Mouse (Mus musculus) adipocyte (in vitro differentiated cells): ENCODE results near the gene Zfp1.

Experiments
- DNase-seq: peaks from one replicate; pipeline ENCODE4 v3.0.0-alpha.2; 2016; ENCODE audit warnings: low spot score

The Zfp1 gene

GRCm38 (mm10) chr8:111714295-111714694 lies 71.1 kb downstream of the Zfp1 start:
- no peak for DNase-seq

GRCm38 (mm10) chr8:111715514-111715913 lies 72.3 kb downstream of the Zfp1 start:
- DNase-seq: no peak

- peak; percentile 82 for DNase-seq
Observed at GRCm38 (mm10) chr8:111716603-111717487, 73.6 kb downstream of the Zfp1 start.

DNA sequence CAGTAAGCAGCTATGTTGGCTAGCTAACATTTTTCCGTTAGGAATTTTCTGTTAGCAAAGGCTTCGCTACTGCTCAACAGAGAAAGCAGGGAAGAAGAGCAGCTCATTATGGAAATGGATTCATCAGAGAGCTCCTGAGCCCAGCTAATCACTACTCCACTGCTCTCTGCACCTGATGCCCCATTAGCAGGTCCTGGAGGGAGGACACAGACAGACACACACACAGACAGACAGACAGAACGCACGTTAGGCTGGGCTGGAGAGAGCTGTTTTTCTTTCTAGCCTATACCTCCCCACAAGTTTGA lies 74.2 kb downstream of the Zfp1 start:
- DNase-seq: no peak

GRCm38 (mm10) chr8:111717866-111718265 lies 74.7 kb downstream of the Zfp1 start:
- DNase-seq: no peak

DNA sequence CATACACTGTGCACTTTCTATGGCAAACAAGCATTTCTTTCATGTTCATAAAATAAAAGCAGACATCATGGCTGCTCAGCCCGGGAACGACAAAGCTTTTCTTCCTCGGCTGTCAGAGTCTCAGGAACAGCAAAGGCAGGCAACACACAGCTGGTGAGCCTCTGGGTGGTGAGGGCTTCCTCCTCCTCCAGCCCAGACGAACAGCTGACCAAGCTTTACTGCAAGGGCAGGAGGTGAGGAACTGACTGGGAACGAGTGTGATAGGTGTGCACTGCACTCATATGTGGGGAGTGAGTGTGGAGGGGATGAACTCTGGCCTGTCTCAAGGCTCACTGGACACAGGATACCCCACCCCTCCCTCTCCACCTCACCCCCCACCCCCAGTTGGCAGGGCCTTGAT lies 75.7 kb downstream of the Zfp1 start:
- DNase-seq: no peak

DNA sequence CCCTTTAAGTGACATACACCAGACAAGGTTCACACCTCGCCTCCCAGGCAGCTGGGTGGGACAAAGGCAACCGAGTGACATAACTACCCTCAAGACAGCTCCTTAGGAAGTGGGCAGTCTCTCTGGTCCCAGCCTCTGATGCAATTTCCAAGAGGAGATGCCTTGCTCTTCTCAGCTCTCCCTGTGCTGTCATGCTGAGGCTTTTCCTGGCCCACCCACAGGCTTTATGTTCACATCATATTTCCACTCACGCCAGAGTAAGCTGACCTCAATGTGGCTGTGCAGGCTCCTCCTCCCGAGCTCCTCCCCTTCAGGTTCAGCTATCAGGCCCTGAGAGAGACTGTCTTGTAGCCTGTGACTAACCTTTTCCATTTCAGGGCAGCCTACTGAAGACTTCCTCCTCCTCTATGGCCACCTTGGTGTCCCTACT lies 76.9 kb downstream of the Zfp1 start:
- no peak for DNase-seq
